Mouse (Mus musculus) lung, adult 2 months (tissue): ENCODE data around the gene Ace2.

Experiments
- CTCF ChIP-seq: fragments of 200-500 bp; IDR thresholded peaks from 2 replicates; pipeline ENCODE4 v1.5.1; 2011; ENCODE audit warnings: mild to moderate bottlenecking, low read length, control low read depth; ENCODE audit not compliant: insufficient read depth
- POLR2A ChIP-seq: fragments of 200-500 bp; IDR thresholded peaks from 2 replicates; pipeline ENCODE4 v1.6.1; 2011; ENCODE audit warnings: low read depth, mild to moderate bottlenecking, control low read depth, low read length, borderline replicate concordance; ENCODE audit errors: extremely low read depth

DNA sequence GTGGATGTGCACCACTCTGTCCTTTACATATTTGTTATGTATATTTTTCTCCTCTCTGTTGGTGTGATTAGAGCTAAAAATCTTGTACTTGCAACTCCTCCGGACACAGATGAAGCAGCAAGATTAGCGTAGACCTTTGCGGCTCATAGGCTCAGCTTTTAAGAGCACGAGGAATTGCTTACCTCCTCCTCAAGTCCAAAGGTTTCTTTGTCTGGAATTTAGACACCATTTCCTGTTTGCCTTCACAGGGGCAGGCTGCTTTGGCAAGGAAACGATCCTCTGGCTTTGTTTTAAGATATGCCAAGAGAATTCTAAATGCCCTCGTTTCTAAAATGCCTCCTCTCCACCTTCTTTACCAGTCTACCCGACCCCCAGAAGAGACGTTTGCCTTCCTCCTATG is 94.2 kb downstream of the Ace2 start:
- TF ChIP-seq POLR2A (no peak), CTCF (no peak)
